In the genomic region with DNA sequence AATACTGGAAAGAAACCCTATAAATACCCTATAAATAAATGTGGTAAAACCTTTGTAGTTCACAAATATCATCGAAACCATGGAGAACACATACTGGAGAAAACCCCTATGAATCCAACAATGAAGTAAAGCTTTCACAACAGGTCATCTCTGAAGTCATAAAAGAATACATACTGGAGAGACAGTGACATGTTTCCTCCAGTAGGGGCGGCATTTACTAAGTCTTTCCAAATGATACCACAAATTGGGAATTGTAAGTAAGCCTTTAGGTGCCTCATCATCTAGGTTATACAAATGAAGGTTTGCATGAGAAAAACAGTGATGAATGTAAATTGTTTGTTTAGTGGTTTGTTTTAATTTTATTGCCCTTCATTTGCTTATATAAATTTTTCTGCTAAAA, we compare ENCODE assay signal across 9 mouse cellular contexts. TPM values are rescaled to one million over a fixed set of nuclear protein-coding genes. Genes with fewer than 3 reads are reported as not detected.
DNase-seq lines count a peak whose midpoint lies in the region; ATAC-seq and TF ChIP-seq lines count a peak whose summit lies in the region.
"Had no signal": no experiment of that assay in that cellular context is flagged by ENCODE, and none has a peak within 500 bp of the region (broad histone marks: within the 10 kb centered on the region; RNA-seq: fewer than 3 reads in every experiment).

No protein-coding gene starts in this region.

- H3K4me3 ChIP-seq in left cerebral cortex, adult 2 months = no peak overlapping the region

- peak; percentile 12 for DNase-seq in cerebellum, adult 9-10 months
- no peak for DNase-seq in cerebellum, adult 8-10 months
- DNase-seq in left cerebral cortex, adult 2 months (ENCODE audit: extremely low spot score in 1 of 2, low spot score in 2 of 2) = no peak
- no peak for DNase-seq in left cerebral cortex, adult 18-20 months (ENCODE audit: low spot score in 2 of 2)
- no peak for DNase-seq in ovary, postnatal 36 days (ENCODE audit: low spot score)
- no peak for DNase-seq in left cerebral cortex, adult 9 months (ENCODE audit: low spot score in 2 of 2)
- DNase-seq: cerebellum, adult 2 months had no signal

- TF ChIP-seq CTCF in left cerebral cortex, adult 2 months (IDR thresholded peaks at IDR 0.05) = peak; percentile 41

- no peak overlapping the region for H3K27ac ChIP-seq in left cerebral cortex, adult 2 months

- peak; percentile 65; the same call in 1 of the 2 replicates for ATAC-seq in common myeloid progenitor, adult 5-6 weeks (replicated peaks; ENCODE audit: low read depth, poor library complexity, severe bottlenecking)
- 0 out of 2 replicates have a peak, but pooled peaks have one; percentile 46 for ATAC-seq in neutrophil, adult 5-6 weeks (ENCODE audit: extremely low read depth, insufficient number of reproducible peaks, low FRiP score, poor library complexity, severe bottlenecking)

- intact Hi-C loops in left cerebral cortex, adult 2 months (cut with DNase I) = no loop called here

RNA-seq across cellular contexts. Expression of gene Myo9b, which starts 48.0 kb away (rescaled TPM):
- 10 to 100 TPM; 34.6 to 39.7 TPM for total RNA-seq in left cerebral cortex, adult 2 months (2021)
- 10 to 100 TPM; 30.1 to 30.9 TPM for total RNA-seq in left cerebral cortex, adult 18-20 months (2021)
- total RNA-seq in common myeloid progenitor, adult 5-6 weeks (2017) = 32.7 and 33.5 TPM in 2 replicates
- 121 and 130 TPM in 2 replicates for total RNA-seq in neutrophil, adult 5-6 weeks (2017)

RNA-seq across cellular contexts. Expression of gene Haus8, which starts 48.2 kb away (rescaled TPM):
- 10 to 100 TPM; 10.0 to 14.7 TPM for total RNA-seq in left cerebral cortex, adult 2 months (2021)
- 10 to 100 TPM; 12.8 to 17.8 TPM for total RNA-seq in left cerebral cortex, adult 18-20 months (2021)
- 40.1 and 64.0 TPM in 2 replicates for total RNA-seq in common myeloid progenitor, adult 5-6 weeks (2017)
- total RNA-seq in neutrophil, adult 5-6 weeks (2017) = 75.3 and 89.4 TPM in 2 replicates
